23 mouse cellular contexts compared by ENCODE assay signal in genomic region chr6:55175892-55176291, GRCm38 (mm10). TPM values are rescaled to one million over a fixed set of nuclear protein-coding genes. Genes with fewer than 3 reads are reported as not detected.
DNase-seq lines count a peak whose midpoint lies in the region; ATAC-seq lines count a peak whose summit lies in the region.
"Had no signal": no experiment of that assay in that cellular context is flagged by ENCODE, and none has a peak within 500 bp of the region (broad histone marks: within the 10 kb centered on the region; RNA-seq: fewer than 3 reads in every experiment).

No protein-coding gene starts in this region.

- intact Hi-C loops in heart, postnatal 36 days (cut with DNase I) = no loop called here

- H3K4me3 ChIP-seq in forebrain, embryonic 12.5 days (replicated peaks) = no peak overlapping the region
- H3K4me3 ChIP-seq: limb, embryonic 13.5 days; stomach, embryonic 15.5 days had no signal

- H3K4me2 ChIP-seq in forebrain, embryonic 12.5 days = no peak overlapping the region
- H3K4me2 ChIP-seq: limb, embryonic 13.5 days; stomach, embryonic 15.5 days had no signal

- H3K27ac ChIP-seq in forebrain, embryonic 12.5 days = no peak overlapping the region
- H3K27ac ChIP-seq: limb, embryonic 13.5 days; stomach, embryonic 15.5 days had no signal

- WGBS in forebrain, embryonic 12.5 days = 60% methylated on average over 5 of the region's 5 CpGs

- peaks cover 28% of the 10 kb centered on the region for H3K27me3 ChIP-seq in forebrain, embryonic 12.5 days
- H3K27me3 ChIP-seq: limb, embryonic 13.5 days; stomach, embryonic 15.5 days had no signal

- DNase-seq in heart, adult 9 months (ENCODE audit: low spot score in 2 of 2) = peak; percentile 52 to 60
- no peak for DNase-seq in heart, postnatal 36 days
- peak; percentile 40 for DNase-seq in lung, postnatal 25 days (ENCODE audit: low spot score)
- no peak for DNase-seq in lung, postnatal 10 days
- DNase-seq in kidney, adult 8-10 months = peak; percentile 78 to 80
- DNase-seq in kidney, postnatal 36 days = peak; percentile 78 to 83
- no peak for DNase-seq in adrenal gland, adult 2 months
- DNase-seq: adrenal gland, postnatal 25 days; cerebellum, adult 11 months; cerebellum, postnatal 14 days; embryo, embryonic 11 days; layer of hippocampus, postnatal 36 days; lung, postnatal 4 days; right cerebral cortex, postnatal 14 days; thymus, adult 2 months had no signal

- no peaks in the 10 kb centered on the region for H3K36me3 ChIP-seq in forebrain, embryonic 12.5 days (replicated peaks)
- H3K36me3 ChIP-seq: G1E; limb, embryonic 13.5 days; stomach, embryonic 15.5 days had no signal

- no peaks in the 10 kb centered on the region for H3K9me3 ChIP-seq in forebrain, embryonic 12.5 days
- H3K9me3 ChIP-seq: G1E; limb, embryonic 13.5 days; stomach, embryonic 15.5 days had no signal

- peaks cover 10% of the 10 kb centered on the region for H3K4me1 ChIP-seq in forebrain, embryonic 12.5 days
- H3K4me1 ChIP-seq: stomach, embryonic 15.5 days had no signal

- H3K9ac ChIP-seq in forebrain, embryonic 12.5 days = no peak overlapping the region
- H3K9ac ChIP-seq: limb, embryonic 13.5 days; stomach, embryonic 15.5 days had no signal

- ATAC-seq in forebrain, embryonic 12.5 days (ENCODE audit: low FRiP score) = no peak

RNA-seq across cellular contexts. Expression of gene Inmt, which starts 1.0 kb away (rescaled TPM):
- total RNA-seq in heart, postnatal 36 days (2021) = 10 to 100 TPM; 23.4 to 29.7 TPM
- total RNA-seq in adrenal gland, adult 2 months (2021) = 10 to 100 TPM in 1 of 2 experiments, 1 to 10 TPM in 1; 8.9 to 28.9 TPM
- polyA plus RNA-seq in adrenal gland, adult 2 months (2012; rRNA removed) = 3.3 and 3.8 TPM in 2 replicates
- polyA plus RNA-seq in forebrain, embryonic 12.5 days (2016; fragmentation: Nextera tagmentation; extraction: Ambion mirVana) = 0.59 and 0.92 TPM in 2 replicates
- total RNA-seq: G1E; left cerebral cortex, postnatal 14 days; midbrain, postnatal 0 days; neutrophil, adult 5-6 weeks had no signal
- polyA plus RNA-seq: G1E; hindbrain, embryonic 11.5 days; midbrain, postnatal 0 days had no signal

RNA-seq across cellular contexts. Expression of gene Mindy4, which starts 27.3 kb away (rescaled TPM):
- 1 to 10 TPM; 5.5 to 5.9 TPM for total RNA-seq in heart, postnatal 36 days (2021)
- total RNA-seq in adrenal gland, adult 2 months (2021) = 1 to 10 TPM; 2.9 to 5.6 TPM
- polyA plus RNA-seq in adrenal gland, adult 2 months (2012; rRNA removed) = 5.5 and 5.9 TPM in 2 replicates
- 16.8 and 20.6 TPM in 2 replicates for polyA plus RNA-seq in forebrain, embryonic 12.5 days (2016; fragmentation: Nextera tagmentation; extraction: Ambion mirVana)
- total RNA-seq: neutrophil, adult 5-6 weeks had no signal
- polyA plus RNA-seq: G1E had no signal

RNA-seq across cellular contexts. Expression of gene Crhr2, which starts 43.1 kb away (rescaled TPM):
- total RNA-seq in heart, postnatal 36 days (2021) = 10 to 100 TPM; 22.8 to 23.2 TPM
- total RNA-seq in adrenal gland, adult 2 months (2021) = not detected
- polyA plus RNA-seq in adrenal gland, adult 2 months (2012; rRNA removed) = 0.22 and 0.23 TPM in 2 replicates
- polyA plus RNA-seq in forebrain, embryonic 12.5 days (2016; fragmentation: Nextera tagmentation; extraction: Ambion mirVana) = 0.33 and 0.44 TPM in 2 replicates
- total RNA-seq: adrenal gland, postnatal 25 days; neutrophil, adult 5-6 weeks had no signal
- polyA plus RNA-seq: G1E had no signal

Comparison
In these comparisons a context has a peak if more than half of its experiments do, and no peak if none do; other contexts are left out.
1. DNase-seq: peak in heart, adult 9 months (2 of 2), lung, postnatal 25 days (single experiment), kidney, adult 8-10 months (2 of 2) and kidney, postnatal 36 days (2 of 2); none in heart, postnatal 36 days (0 of 2), lung, postnatal 10 days (single experiment) and adrenal gland, adult 2 months (single experiment).
2. RNA of gene Crhr2, which starts 43.1 kb away (total RNA-seq): 22.8 to 23.2 TPM in heart, postnatal 36 days; not detected in adrenal gland, adult 2 months; every median in the first group is over 10 times any median in the second.